Mouse (Mus musculus): ENCODE data around the gene Acyp2. TPM values are rescaled to one million over a fixed set of nuclear protein-coding genes. Genes with fewer than 3 reads are reported as not detected.

Acyp2 gene
- polyA plus RNA-seq, 1 experiment from 2014 or later: 26.3 TPM

DNA sequence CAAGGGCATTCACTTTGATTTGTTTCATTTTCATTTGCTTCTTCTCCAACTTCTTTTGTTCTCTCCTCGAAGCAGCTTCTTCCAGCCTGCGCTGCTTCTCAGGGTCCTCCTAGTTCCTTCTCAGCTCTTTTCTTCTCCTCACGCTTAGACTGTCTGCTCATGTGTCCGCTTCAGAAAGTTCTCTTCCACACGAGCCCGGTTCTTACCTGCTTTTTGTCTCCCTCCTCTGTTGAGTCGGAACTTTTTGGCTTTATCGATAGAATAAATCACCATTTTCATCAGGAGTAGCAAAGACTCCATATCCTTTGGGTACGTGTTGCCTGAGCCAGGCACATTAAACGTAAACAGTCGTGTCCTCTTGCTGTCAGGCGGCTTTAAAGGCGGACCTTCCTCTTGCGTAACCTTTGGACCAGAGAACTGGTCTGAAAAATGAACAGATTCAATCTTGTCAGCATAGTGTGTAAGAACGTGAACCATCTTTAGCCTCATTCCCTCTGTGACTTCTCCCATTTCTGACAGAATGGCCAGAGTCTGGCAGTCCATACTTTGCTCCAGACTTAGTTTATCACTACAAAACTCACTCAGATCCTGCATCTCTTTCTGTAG lies 76.5 kb downstream of the Acyp2 start:
- no peak overlapping the region for H3K4me2 ChIP-seq
- no peaks in the 10 kb centered on the region for H3K27me3 ChIP-seq
- WGBS: 89% methylated on average over 15 of the region's 15 CpGs
- no peaks in the 10 kb centered on the region for H3K4me1 ChIP-seq (replicated peaks)
- H3K9ac ChIP-seq: no peak overlapping the region
- H3K9me3 ChIP-seq: no peaks in the 10 kb centered on the region
- no peak for ATAC-seq (ENCODE audit: low FRiP score, low read depth)
- H3K36me3 ChIP-seq: no peaks in the 10 kb centered on the region
- no peak overlapping the region for H3K27ac ChIP-seq (replicated peaks)
- H3K4me3 ChIP-seq: no peak overlapping the region

GRCm38 (mm10) chr11:30570568-30570967 lies 78.8 kb downstream of the Acyp2 start:
- WGBS: 96% methylated on average over 3 of the region's 3 CpGs

GRCm38 (mm10) chr11:30560215-30560614 lies 89.2 kb downstream of the Acyp2 start:
- 88% methylated on average over 1 of the region's 1 CpGs for WGBS
- Histone ChIP-seq H3K4me2 (no peak overlapping the region), H3K27me3 (no peaks in the 10 kb centered on the region), H3K9ac (no peak overlapping the region), H3K36me3 (no peaks in the 10 kb centered on the region), H3K4me1 (replicated peaks) (no peaks in the 10 kb centered on the region), H3K27ac (replicated peaks) (no peak overlapping the region), H3K4me3 (no peak overlapping the region), H3K9me3 (no peaks in the 10 kb centered on the region)
- ATAC-seq (ENCODE audit: low FRiP score, low read depth): no peak

More at GRCm38 (mm10) chr11:30570568-30570967, 78.8 kb downstream of the Acyp2 start:
- Histone ChIP-seq H3K9me3 (no peaks in the 10 kb centered on the region), H3K36me3 (no peaks in the 10 kb centered on the region), H3K27me3 (no peaks in the 10 kb centered on the region), H3K27ac (replicated peaks) (no peak overlapping the region), H3K4me3 (no peak overlapping the region), H3K4me2 (no peak overlapping the region), H3K4me1 (replicated peaks) (no peaks in the 10 kb centered on the region), H3K9ac (no peak overlapping the region)
- ATAC-seq (ENCODE audit: low FRiP score, low read depth): no peak

- H3K27me3 ChIP-seq: no peaks in the 10 kb centered on the region
- no peak for ATAC-seq (ENCODE audit: low FRiP score, low read depth)
- no peaks in the 10 kb centered on the region for H3K36me3 ChIP-seq
- H3K4me2 ChIP-seq: no peak overlapping the region
- H3K9ac ChIP-seq: no peak overlapping the region
- WGBS: 92% methylated on average over 1 of the region's 1 CpGs
- H3K27ac ChIP-seq (replicated peaks): no peak overlapping the region
- no peak overlapping the region for H3K4me3 ChIP-seq
- no peaks in the 10 kb centered on the region for H3K4me1 ChIP-seq (replicated peaks)
- no peaks in the 10 kb centered on the region for H3K9me3 ChIP-seq
Measured at GRCm38 (mm10) chr11:30553408-30553807, 96.0 kb downstream of the Acyp2 start.

GRCm38 (mm10) chr11:30517133-30517532 lies 132.3 kb downstream of the Acyp2 start:
- ATAC-seq (ENCODE audit: low FRiP score, low read depth): no peak
- Histone ChIP-seq H3K4me1 (replicated peaks) (no peaks in the 10 kb centered on the region), H3K27ac (replicated peaks) (no peak overlapping the region), H3K27me3 (no peaks in the 10 kb centered on the region), H3K4me3 (no peak overlapping the region), H3K9ac (no peak overlapping the region), H3K9me3 (no peaks in the 10 kb centered on the region), H3K4me2 (no peak overlapping the region), H3K36me3 (no peaks in the 10 kb centered on the region)
- WGBS: 87% methylated on average over 2 of the region's 2 CpGs

DNA sequence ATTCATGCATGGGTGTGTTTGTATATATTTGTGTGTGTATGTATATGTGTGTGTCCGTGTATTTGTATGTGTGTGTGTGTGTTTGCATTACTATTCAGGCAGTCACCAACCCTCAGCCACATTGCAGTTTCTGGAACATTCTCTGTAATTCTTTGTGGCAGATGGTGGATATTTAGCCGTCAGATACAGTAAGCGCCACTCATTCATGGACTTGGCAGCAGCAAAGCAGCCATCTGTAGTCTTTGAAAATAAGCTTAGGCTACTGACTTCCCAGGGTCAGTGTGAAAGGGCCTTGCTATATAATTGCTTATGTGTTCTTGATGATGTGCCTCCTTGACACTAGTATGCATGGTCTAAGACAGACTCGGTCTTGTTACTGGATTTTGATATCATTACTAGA lies 141.2 kb downstream of the Acyp2 start:
- 81% methylated on average over 4 of the region's 4 CpGs for WGBS
- no peak overlapping the region for H3K4me3 ChIP-seq
- no peaks in the 10 kb centered on the region for H3K9me3 ChIP-seq
- 0 out of 2 replicates have a peak, but pooled peaks have one; percentile 23 for ATAC-seq (ENCODE audit: low FRiP score, low read depth)
- no peaks in the 10 kb centered on the region for H3K36me3 ChIP-seq
- H3K4me1 ChIP-seq (replicated peaks): no peaks in the 10 kb centered on the region
- H3K27me3 ChIP-seq: no peaks in the 10 kb centered on the region
- no peak overlapping the region for H3K27ac ChIP-seq (replicated peaks)
- no peak overlapping the region for H3K9ac ChIP-seq
- H3K4me2 ChIP-seq: no peak overlapping the region

GRCm38 (mm10) chr11:30498738-30499355 lies 150.5 kb downstream of the Acyp2 start:
- 74% methylated on average over 3 of the region's 3 CpGs for WGBS
- Histone ChIP-seq H3K4me2 (no peak overlapping the region), H3K9me3 (no peaks in the 10 kb centered on the region), H3K4me3 (no peak overlapping the region), H3K27me3 (no peaks in the 10 kb centered on the region), H3K27ac (replicated peaks) (no peak overlapping the region), H3K9ac (no peak overlapping the region), H3K36me3 (no peaks in the 10 kb centered on the region), H3K4me1 (replicated peaks) (no peaks in the 10 kb centered on the region)
- no peak for ATAC-seq (ENCODE audit: low FRiP score, low read depth)

- Histone ChIP-seq H3K4me1 (replicated peaks) (no peaks in the 10 kb centered on the region), H3K27me3 (no peaks in the 10 kb centered on the region), H3K27ac (replicated peaks) (no peak overlapping the region), H3K4me3 (no peak overlapping the region), H3K9ac (no peak overlapping the region), H3K9me3 (no peaks in the 10 kb centered on the region), H3K4me2 (no peak overlapping the region), H3K36me3 (no peaks in the 10 kb centered on the region)
- WGBS: 65% methylated on average over 2 of the region's 2 CpGs
- ATAC-seq (ENCODE audit: low FRiP score, low read depth): no peak
Measured at GRCm38 (mm10) chr11:30497151-30497550, 152.2 kb downstream of the Acyp2 start.

GRCm38 (mm10) chr11:30491515-30492260 lies 157.7 kb downstream of the Acyp2 start:
- ATAC-seq (ENCODE audit: low FRiP score, low read depth): no peak
- Histone ChIP-seq H3K9me3 (no peaks in the 10 kb centered on the region), H3K4me3 (no peak overlapping the region), H3K27ac (replicated peaks) (no peak overlapping the region), H3K4me1 (replicated peaks) (no peaks in the 10 kb centered on the region), H3K27me3 (no peaks in the 10 kb centered on the region), H3K4me2 (no peak overlapping the region), H3K9ac (no peak overlapping the region), H3K36me3 (no peaks in the 10 kb centered on the region)

- Histone ChIP-seq H3K4me3 (no peak overlapping the region), H3K36me3 (no peaks in the 10 kb centered on the region), H3K4me2 (no peak overlapping the region), H3K27ac (replicated peaks) (no peak overlapping the region), H3K27me3 (no peaks in the 10 kb centered on the region), H3K9me3 (no peaks in the 10 kb centered on the region), H3K4me1 (replicated peaks) (no peaks in the 10 kb centered on the region), H3K9ac (no peak overlapping the region)
- ATAC-seq (ENCODE audit: low FRiP score, low read depth): no peak
- WGBS: 57% methylated on average over 10 of the region's 10 CpGs
Measured at GRCm38 (mm10) chr11:30488183-30488582, 161.2 kb downstream of the Acyp2 start.

- no peak overlapping the region for H3K4me3 ChIP-seq
- no peaks in the 10 kb centered on the region for H3K27me3 ChIP-seq
- H3K36me3 ChIP-seq: no peaks in the 10 kb centered on the region
- H3K27ac ChIP-seq (replicated peaks): no peak overlapping the region
- H3K9me3 ChIP-seq: no peaks in the 10 kb centered on the region
- no peak overlapping the region for H3K4me2 ChIP-seq
- 89% methylated on average over 4 of the region's 4 CpGs for WGBS
- H3K4me1 ChIP-seq (replicated peaks): no peaks in the 10 kb centered on the region
- no peak overlapping the region for H3K9ac ChIP-seq
- ATAC-seq (ENCODE audit: low FRiP score, low read depth): no peak
Measured at GRCm38 (mm10) chr11:30483286-30483685, 166.1 kb downstream of the Acyp2 start.

GRCm38 (mm10) chr11:30471751-30472593 lies 177.4 kb downstream of the Acyp2 start, which contains the start of gene 4930505A04Rik:
4930505A04Rik (minus strand) TSS chr11:30471827.
- Histone ChIP-seq H3K9me3 (no peaks in the 10 kb centered on the region), H3K4me2 (peak within 1 kb of the TSS; percentile 73), H3K36me3 (no peaks in the 10 kb centered on the region), H3K9ac (peak within 1 kb of the TSS; percentile 58), H3K27me3 (no peaks in the 10 kb centered on the region), H3K27ac (replicated peaks) (peak within 1 kb of the TSS; percentile 85), H3K4me1 (replicated peaks) (peaks cover 17% of the 10 kb centered on the region), H3K4me3 (peak within 1 kb of the TSS; percentile 50)
- peak; percentile 98 for ATAC-seq (ENCODE audit: low FRiP score, low read depth)
- 7% methylated on average over 17 of the region's 17 CpGs for WGBS
